Mouse (Mus musculus) midbrain, embryonic 14.5 days (tissue): ENCODE measurements around the gene Sapcd2. TPM values are rescaled to one million over a fixed set of nuclear protein-coding genes. Genes with fewer than 3 reads are reported as not detected.
"Not testable (repeated sequence)": the region's sequence is repeated elsewhere in the genome, so short reads cannot be mapped to it uniquely, and the experiment has no call there.

ENCODE experiments used
- ATAC-seq: fragments of 200-750 bp; cut with Nextera tagmentation; 2 replicates; pipeline ENCODE4 v1.8.0; 2017; ENCODE audit warnings: moderate number of reproducible peaks, moderate library complexity; ENCODE audit not compliant: low FRiP score, low TSS enrichment
- DNase-seq: peaks from one replicate; pipeline ENCODE4 v3.0.0-alpha.2; 2015
- H3K27ac ChIP-seq: fragments of 300-500 bp; sonication (generic); replicated peaks from 2 replicates; pipeline ENCODE4 v1.5.1; 2014; ENCODE audit warnings: mild to moderate bottlenecking, low read depth, low read length, moderate library complexity
- H3K27me3 ChIP-seq: fragments of 300-500 bp; sonication (generic); 2 replicates; pipeline ENCODE4 v1.6.1; 2014; ENCODE audit warnings: low read length, control low read depth, mixed read lengths; ENCODE audit not compliant: control insufficient read depth, insufficient read depth
- H3K36me3 ChIP-seq: fragments of 300-500 bp; sonication (generic); 2 replicates; pipeline ENCODE4 v1.6.1; 2014; ENCODE audit warnings: low read length, control low read depth; ENCODE audit not compliant: control insufficient read depth, insufficient read depth
- H3K4me1 ChIP-seq: fragments of 300-500 bp; sonication (generic); 2 replicates; pipeline ENCODE4 v1.6.1; 2014; ENCODE audit warnings: mild to moderate bottlenecking, antibody characterized with exemption, low read length, control low read depth; ENCODE audit not compliant: control insufficient read depth, insufficient read depth
- H3K4me2 ChIP-seq: fragments of 300-500 bp; sonication (generic); 2 replicates; pipeline ENCODE4 v1.6.1; 2014; ENCODE audit warnings: mild to moderate bottlenecking, low read length, moderate library complexity
- H3K4me3 ChIP-seq: fragments of 300-500 bp; sonication (generic); replicated peaks from 2 replicates; pipeline ENCODE4 v1.5.1; 2014; ENCODE audit warnings: low read depth, low read length
- H3K9ac ChIP-seq: fragments of 300-500 bp; sonication (generic); replicated peaks from 2 replicates; pipeline ENCODE4 v1.6.1; 2014; ENCODE audit warnings: mild to moderate bottlenecking, low read length, moderate library complexity
- H3K9me3 ChIP-seq: fragments of 300-500 bp; sonication (generic); 2 replicates; pipeline ENCODE4 v1.6.1; 2016; ENCODE audit warnings: low read length, control low read depth, mixed read lengths; ENCODE audit not compliant: control insufficient read depth
- WGBS: fragments of 180-500 bp; shearing (Covaris S2); extraction: QIAGEN DNeasy Blood & Tissue Kit; methylation state at CpG from one replicate; pipeline ENCODE4 v1.1.7; 2014; 5-methylcytosine and 5-hydroxymethylcytosine counted together
- polyA plus RNA-seq: library from polyadenylated mRNA; unstranded; fragments of >200 nt; fragmentation: Nextera tagmentation; extraction: Ambion mirVana; gene quantifications from 2 replicates; pipeline ENCODE4 v1.2.1, GENCODE M21; 2014

Sapcd2 gene
- polyA plus RNA-seq, 1 experiment from 2014 or later: 15.4 TPM

- peak overlapping the region; percentile 72 for H3K4me2 ChIP-seq
- ATAC-seq (peak; percentile 48), DNase-seq (peak; percentile 94)
- H3K27me3 ChIP-seq: peaks cover 28% of the 10 kb centered on the region
- under 1% methylated on average over 13 of the region's 13 CpGs for WGBS
- H3K4me1 ChIP-seq: peaks cover 26% of the 10 kb centered on the region
- no peaks in the 10 kb centered on the region for H3K9me3 ChIP-seq
- peaks cover 13% of the 10 kb centered on the region for H3K36me3 ChIP-seq
- peak overlapping the region; percentile 99 for H3K9ac ChIP-seq
- H3K27ac ChIP-seq: peak overlapping the region; percentile 93
- H3K4me3 ChIP-seq: peak overlapping the region; percentile 98
These were observed 30.4 kb downstream of the Sapcd2 start for GRCm38 (mm10) chr2:25402377-25402971.

GRCm38 (mm10) chr2:25402972-25403601 lies 31.0 kb downstream of the Sapcd2 start:
- Histone ChIP-seq H3K36me3 (peaks cover 19% of the 10 kb centered on the region), H3K9me3 (no peaks in the 10 kb centered on the region), H3K27me3 (peaks cover 27% of the 10 kb centered on the region), H3K4me3 (peak overlapping the region; percentile 98), H3K9ac (peak overlapping the region; percentile 99), H3K4me2 (peak overlapping the region; percentile 72), H3K4me1 (peaks cover 26% of the 10 kb centered on the region), H3K27ac (peak overlapping the region; percentile 93)
- under 1% methylated on average over 49 of the region's 54 CpGs for WGBS
- DNase-seq (peak; percentile 92), ATAC-seq (peak; percentile 85)

DNA sequence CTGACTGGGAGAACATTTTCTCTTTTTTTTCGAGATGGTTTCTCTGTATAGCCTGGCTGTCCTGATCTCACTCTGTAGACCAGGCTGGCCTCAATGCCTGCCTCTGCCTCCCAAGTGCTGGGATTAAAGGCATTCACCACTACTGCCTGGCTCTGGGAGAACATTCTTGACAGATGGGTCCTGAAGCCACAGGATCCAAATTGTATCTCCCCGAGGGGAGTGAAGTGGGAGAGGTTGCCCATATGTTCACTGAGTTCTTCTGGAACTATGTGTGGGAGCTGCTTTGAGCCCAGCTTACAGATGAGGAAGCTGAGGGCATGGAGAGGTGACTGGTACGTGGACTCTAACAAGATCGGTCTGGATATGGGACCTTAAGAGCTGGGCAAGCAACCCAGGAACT lies 31.9 kb downstream of the Sapcd2 start:
- DNase-seq (no peak), ATAC-seq (no peak)
- WGBS: 82% methylated on average over 4 of the region's 4 CpGs
- Histone ChIP-seq H3K4me1 (peaks cover 26% of the 10 kb centered on the region), H3K27ac (peak overlapping the region; percentile 93; the same call in 1 of the 2 replicates), H3K9ac (peak overlapping the region; percentile 99), H3K36me3 (peaks cover 28% of the 10 kb centered on the region), H3K4me3 (peak overlapping the region; percentile 98), H3K27me3 (peaks cover 18% of the 10 kb centered on the region), H3K9me3 (no peaks in the 10 kb centered on the region), H3K4me2 (peak overlapping the region; percentile 72)

GRCm38 (mm10) chr2:25408908-25409307 lies 36.8 kb downstream of the Sapcd2 start:
- ATAC-seq (no peak), DNase-seq (no peak)
- no peak overlapping the region for H3K9ac ChIP-seq
- WGBS: 90% methylated on average over 10 of the region's 10 CpGs
- H3K36me3 ChIP-seq: peaks cover 51% of the 10 kb centered on the region
- peaks cover 19% of the 10 kb centered on the region for H3K4me1 ChIP-seq
- H3K4me2 ChIP-seq: no peak overlapping the region
- H3K4me3 ChIP-seq: no peak overlapping the region
- H3K27ac ChIP-seq: no peak overlapping the region
- H3K9me3 ChIP-seq: no peaks in the 10 kb centered on the region
- no peaks in the 10 kb centered on the region for H3K27me3 ChIP-seq

DNA sequence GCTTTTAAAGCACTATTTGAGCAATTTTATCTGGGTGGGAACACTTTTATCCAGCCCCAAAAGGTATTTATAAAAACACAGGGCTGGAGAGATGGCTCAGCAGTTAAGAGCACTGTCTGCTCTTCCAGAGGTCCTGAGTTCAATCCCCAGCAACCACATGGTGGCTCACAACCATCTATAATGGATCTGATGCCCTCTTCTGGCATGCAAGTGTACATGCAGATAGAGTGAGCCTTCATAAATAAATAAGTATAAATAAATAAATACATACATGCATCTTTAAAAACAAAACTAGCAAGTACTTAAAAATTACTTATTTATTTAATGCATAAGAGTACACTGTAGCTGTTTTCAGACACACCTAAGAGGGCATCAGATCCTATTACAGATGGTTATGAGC lies 41.3 kb downstream of the Sapcd2 start:
- H3K9me3 ChIP-seq, H3K4me3 ChIP-seq, H3K9ac ChIP-seq, H3K4me1 ChIP-seq, H3K27ac ChIP-seq, ATAC-seq, DNase-seq, H3K27me3 ChIP-seq, H3K4me2 ChIP-seq: not testable (repeated sequence)
- H3K36me3 ChIP-seq: peaks cover 31% of the 10 kb centered on the region

DNA sequence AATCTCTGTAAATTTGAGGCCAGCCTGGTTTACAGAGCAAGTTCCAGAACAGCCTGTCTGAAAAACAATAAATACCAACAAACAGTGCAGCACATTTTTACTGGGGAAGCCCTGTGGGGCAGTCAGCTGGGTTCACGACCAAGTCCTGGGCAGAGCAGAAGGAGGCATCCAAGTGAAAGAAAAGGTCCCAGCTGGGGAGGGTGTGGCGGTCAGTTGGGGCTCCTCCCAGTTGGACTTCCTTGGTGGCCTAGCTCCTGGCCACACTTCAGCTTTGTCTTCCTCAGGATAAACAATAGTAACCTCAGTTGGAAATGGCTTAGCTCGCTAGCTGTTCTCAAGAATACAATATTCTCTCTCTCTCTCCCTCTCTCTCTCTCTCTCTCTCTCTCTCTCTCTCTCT lies 45.3 kb downstream of the Sapcd2 start:
- Histone ChIP-seq H3K36me3 (0 out of 2 replicates have a peak, but pooled peaks cover 4% of the 10 kb centered on the region), H3K9me3 (no peaks in the 10 kb centered on the region), H3K4me1 (no peaks in the 10 kb centered on the region), H3K4me2 (no peak overlapping the region), H3K4me3 (no peak overlapping the region), H3K27me3 (no peaks in the 10 kb centered on the region), H3K27ac (no peak overlapping the region), H3K9ac (no peak overlapping the region)
- ATAC-seq (no peak), DNase-seq (no peak)
- WGBS: 20% methylated on average over 3 of the region's 3 CpGs

DNA sequence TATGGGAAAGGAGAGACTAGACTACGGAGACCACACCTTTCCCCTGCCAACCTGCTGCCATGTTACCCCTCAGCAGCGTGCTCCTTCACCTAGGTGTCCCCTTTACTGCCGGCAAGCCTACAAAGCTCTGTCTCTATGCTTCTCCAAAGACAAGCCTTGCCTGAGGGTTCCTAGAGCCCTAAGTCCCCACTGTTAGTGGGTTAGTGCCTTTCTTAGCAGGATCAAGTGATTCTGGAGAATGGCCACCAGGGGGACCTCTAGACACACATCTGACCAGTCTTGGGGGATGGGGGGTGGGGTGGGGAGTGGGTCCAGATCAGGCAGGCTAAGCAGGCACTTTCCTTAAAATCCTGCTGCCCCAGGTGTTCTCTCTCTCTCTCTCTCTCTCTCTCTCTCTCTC lies 49.8 kb downstream of the Sapcd2 start:
- 17% methylated on average over 3 of the region's 3 CpGs for WGBS
- DNase-seq: peak; percentile 82
- ATAC-seq: peak; percentile 57; the same call in 1 of the 2 replicates

DNA sequence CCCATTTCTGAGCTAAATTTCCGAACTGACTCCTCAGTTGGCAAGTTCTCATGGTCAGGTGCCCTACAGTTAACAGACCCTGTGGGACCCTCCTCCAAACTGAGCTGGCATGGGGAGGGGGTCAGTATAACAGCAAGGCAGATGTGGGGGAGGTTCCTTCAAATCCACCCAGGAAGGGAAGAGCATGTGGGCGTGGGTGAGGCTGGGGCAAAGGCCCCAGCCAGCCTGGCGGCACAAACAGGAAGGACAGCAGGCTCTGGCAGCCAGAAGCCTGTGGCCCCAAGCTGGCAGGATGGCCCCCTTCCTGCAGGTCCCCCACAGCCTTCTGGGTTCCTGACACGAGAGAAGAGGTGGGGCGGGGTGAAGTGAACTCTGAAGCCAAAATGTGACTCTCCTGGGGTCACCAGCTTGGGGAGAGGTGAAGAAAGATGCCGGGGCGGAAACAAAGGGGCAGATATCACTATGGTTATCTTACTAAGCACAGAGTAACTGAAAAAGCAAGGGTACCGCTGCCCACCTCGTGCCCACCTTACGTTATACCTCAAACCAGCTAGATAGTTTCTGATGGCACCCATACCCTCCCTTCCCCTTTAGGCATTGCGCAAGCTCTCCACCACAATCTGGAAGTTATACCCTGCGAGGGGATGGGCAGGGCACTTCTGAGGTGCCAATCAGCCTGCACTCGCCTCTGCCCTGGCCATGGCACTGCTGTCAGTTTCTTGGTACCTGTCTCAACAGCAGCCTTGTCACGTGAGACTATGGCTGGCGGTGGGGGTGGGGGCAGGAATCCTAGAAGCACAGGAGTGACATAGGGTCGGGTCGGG lies 50.7 kb downstream of the Sapcd2 start, which contains the start of gene Fut7:
Gene Fut7, plus strand, starts transcription at position 681 of the 824 bp plus-strand sequence.
- Histone ChIP-seq H3K27ac (no peak within 1 kb of the TSS), H3K27me3 (peaks cover 4% of the 10 kb centered on the region; the same call in 1 of the 2 replicates), H3K36me3 (no peaks in the 10 kb centered on the region), H3K9ac (no peak within 1 kb of the TSS; the same call in 1 of the 2 replicates), H3K4me3 (no peak within 1 kb of the TSS), H3K9me3 (no peaks in the 10 kb centered on the region), H3K4me1 (no peaks in the 10 kb centered on the region), H3K4me2 (no peak within 1 kb of the TSS)
- no peak for DNase-seq
- 68% methylated on average over 17 of the region's 17 CpGs for WGBS
- no peak for ATAC-seq

More for the DNA sequence above, 49.8 kb downstream of the Sapcd2 start:
- Histone ChIP-seq H3K27ac (no peak overlapping the region), H3K36me3 (no peaks in the 10 kb centered on the region), H3K9ac (no peak overlapping the region), H3K4me1 (no peaks in the 10 kb centered on the region), H3K4me3 (no peak overlapping the region), H3K4me2 (no peak overlapping the region), H3K27me3 (peaks cover 4% of the 10 kb centered on the region; the same call in 1 of the 2 replicates), H3K9me3 (no peaks in the 10 kb centered on the region)
